Mouse (Mus musculus) CH12.LX (cell line): ENCODE data around the gene Ubxn1. TPM values are rescaled to one million over a fixed set of nuclear protein-coding genes. Genes with fewer than 3 reads are reported as not detected.

ENCODE experiments used
- DNase-seq: peaks from one replicate; pipeline ENCODE4 v3.0.0-alpha.2; 2013; ENCODE audit errors: extremely low read depth
- H3K27ac ChIP-seq: 2 replicates; pipeline ENCODE4 v1.5.1; 2012; ENCODE audit warnings: low read depth, mild to moderate bottlenecking, control low read depth, moderate library complexity; ENCODE audit not compliant: insufficient read depth
- H3K27me3 ChIP-seq: replicated peaks from 2 replicates; pipeline ENCODE3; 2012; ENCODE audit warnings: inconsistent platforms
- H3K36me3 ChIP-seq, 2 experiments: replicated peaks in 1 of 2; 2 replicates each; pipeline versions ENCODE3 to v1.6.1; 2012; ENCODE audit warnings: inconsistent platforms in 1 of 2, low read length in 1 of 2, mild to moderate bottlenecking in 1 of 2, mixed read lengths in 1 of 2, moderate library complexity in 1 of 2; ENCODE audit not compliant: control insufficient read depth in 1 of 2, insufficient read depth in 1 of 2
- H3K4me1 ChIP-seq, 2 experiments: 2 replicates each; pipeline ENCODE4 v1.6.1; 2012; ENCODE audit warnings: inconsistent platforms in 1 of 2, moderate library complexity in 1 of 2; ENCODE audit not compliant: insufficient read depth in 2 of 2, control insufficient read depth in 1 of 2
- H3K4me2 ChIP-seq: 2 replicates; pipeline ENCODE4 v1.6.1; 2012; ENCODE audit warnings: low read depth, mild to moderate bottlenecking, control low read depth; ENCODE audit not compliant: poor library complexity, insufficient read depth, severe bottlenecking
- H3K4me3 ChIP-seq, 3 experiments: fragments of 150-350 bp in 1 of 3; sonication (generic) in 1 of 3; replicated peaks in 1 of 3; 2 replicates each; pipeline versions ENCODE3 to v1.5.1; 2011 to 2012; ENCODE audit warnings: low read depth in 2 of 3, low read length in 2 of 3, mild to moderate bottlenecking in 2 of 3, moderate library complexity in 2 of 3, control low read depth in 1 of 3, improper control_type of control experiment in 1 of 3, inconsistent platforms in 1 of 3, mixed read lengths in 1 of 3; ENCODE audit not compliant: poor library complexity in 1 of 3
- H3K79me2 ChIP-seq: replicated peaks from 2 replicates; pipeline ENCODE4 v1.6.1; 2012; ENCODE audit warnings: mild to moderate bottlenecking, moderate library complexity; ENCODE audit not compliant: control insufficient read depth, poor library complexity, insufficient read depth, severe bottlenecking; ENCODE audit errors: extremely low read depth
- H3K9ac ChIP-seq: 2 replicates; pipeline ENCODE4 v1.6.1; 2012; ENCODE audit warnings: low read depth, mild to moderate bottlenecking, control low read depth, moderate library complexity; ENCODE audit not compliant: insufficient read depth
- H3K9me3 ChIP-seq: replicated peaks from 2 replicates; pipeline ENCODE3; 2012; ENCODE audit warnings: low read length, inconsistent platforms, mixed read lengths
- BHLHE40 ChIP-seq: IDR thresholded peaks from 2 replicates; pipeline ENCODE4 v1.6.1; 2011; ENCODE audit warnings: mild to moderate bottlenecking, low read depth, low read length, improper control_type of control experiment
- CHD1 ChIP-seq: IDR thresholded peaks from 2 replicates; pipeline ENCODE4 v1.6.1; 2012; ENCODE audit warnings: low read depth, low read length, improper control_type of control experiment, inconsistent platforms
- CHD2 ChIP-seq: IDR thresholded peaks from 2 replicates; pipeline ENCODE4 v1.6.1; 2011; ENCODE audit warnings: low read length, improper control_type of control experiment
- EP300 ChIP-seq: IDR thresholded peaks from 2 replicates; pipeline ENCODE4 v1.6.1; 2011; ENCODE audit warnings: low read length, improper control_type of control experiment
- IRF4 ChIP-seq: IDR thresholded peaks from 2 replicates; pipeline ENCODE4 v1.6.1; 2014; ENCODE audit warnings: low read depth, mild to moderate bottlenecking, inconsistent platforms, low read length, improper control_type of control experiment
- JUND ChIP-seq: conservative IDR thresholded peaks from 2 replicates; pipeline ENCODE4 v1.6.1; 2011; ENCODE audit warnings: low read depth, low read length, improper control_type of control experiment
- MAX ChIP-seq: IDR thresholded peaks from 2 replicates; pipeline ENCODE4 v1.6.1; 2011; ENCODE audit warnings: low read length, improper control_type of control experiment
- MAZ ChIP-seq: IDR thresholded peaks from 2 replicates; pipeline ENCODE4 v1.6.1; 2012; ENCODE audit warnings: low read depth, mild to moderate bottlenecking, inconsistent platforms, low read length, improper control_type of control experiment, moderate library complexity
- MEF2A ChIP-seq: IDR thresholded peaks from 2 replicates; pipeline ENCODE4 v1.6.1; 2014; ENCODE audit warnings: low read depth, mild to moderate bottlenecking, inconsistent platforms, low read length, improper control_type of control experiment, borderline replicate concordance
- MXI1 ChIP-seq: IDR thresholded peaks from 2 replicates; pipeline ENCODE4 v1.6.1; 2011; ENCODE audit warnings: mild to moderate bottlenecking, low read depth, low read length, improper control_type of control experiment
- MYC ChIP-seq: IDR thresholded peaks from 2 replicates; pipeline ENCODE4 v1.6.1; 2011; ENCODE audit warnings: low read depth, mild to moderate bottlenecking, improper control_type of control experiment, low read length
- NRF1 ChIP-seq: IDR thresholded peaks from 2 replicates; pipeline ENCODE4 v1.6.1; 2014; ENCODE audit warnings: low read depth, mild to moderate bottlenecking, inconsistent platforms, low read length, improper control_type of control experiment, moderate library complexity
- PAX5 ChIP-seq: IDR thresholded peaks from 2 replicates; pipeline ENCODE4 v1.6.1; 2012; ENCODE audit warnings: low read length, inconsistent platforms, mixed read lengths
- POLR2AphosphoS2 ChIP-seq: IDR thresholded peaks from 2 replicates; pipeline ENCODE4 v1.6.1; 2011; ENCODE audit warnings: low read depth, low read length, improper control_type of control experiment
- RAD21 ChIP-seq: IDR thresholded peaks from 2 replicates; pipeline ENCODE4 v1.6.1; 2011; ENCODE audit warnings: low read depth, mild to moderate bottlenecking, low read length, improper control_type of control experiment, moderate library complexity
- SIN3A ChIP-seq: IDR thresholded peaks from 2 replicates; pipeline ENCODE4 v1.6.1; 2012; ENCODE audit warnings: low read length, improper control_type of control experiment, inconsistent platforms
- SMC3 ChIP-seq: IDR thresholded peaks from 2 replicates; pipeline ENCODE4 v1.6.1; 2011; ENCODE audit warnings: low read depth, low read length, improper control_type of control experiment
- TBP ChIP-seq: conservative IDR thresholded peaks from 2 replicates; pipeline ENCODE4 v1.6.1; 2011; ENCODE audit warnings: low read depth, low read length, improper control_type of control experiment
- TCF12 ChIP-seq: IDR thresholded peaks from 2 replicates; pipeline ENCODE4 v1.6.1; 2014; ENCODE audit warnings: low read depth, mild to moderate bottlenecking, inconsistent platforms, low read length, improper control_type of control experiment
- UBTF ChIP-seq: IDR thresholded peaks from 2 replicates; pipeline ENCODE4 v1.6.1; 2012; ENCODE audit warnings: low read depth, mild to moderate bottlenecking, inconsistent platforms, low read length, improper control_type of control experiment, moderate library complexity
- USF1 ChIP-seq: IDR thresholded peaks from 2 replicates; pipeline ENCODE4 v1.6.1; 2014; ENCODE audit warnings: low read depth, mild to moderate bottlenecking, inconsistent platforms, low read length, improper control_type of control experiment
- USF2 ChIP-seq: conservative IDR thresholded peaks from 2 replicates; pipeline ENCODE4 v1.6.1; 2011; ENCODE audit warnings: low read depth, low read length, improper control_type of control experiment
- ZC3H11A ChIP-seq: IDR thresholded peaks from 2 replicates; pipeline ENCODE4 v1.6.1; 2012; ENCODE audit warnings: low read depth, mild to moderate bottlenecking, inconsistent platforms, low read length, improper control_type of control experiment
- ZKSCAN1 ChIP-seq: IDR thresholded peaks from 2 replicates; pipeline ENCODE4 v1.6.1; 2012; ENCODE audit warnings: low read depth, inconsistent platforms, low read length, improper control_type of control experiment, borderline replicate concordance
- ZNF384 ChIP-seq: IDR thresholded peaks from 2 replicates; pipeline ENCODE4 v1.6.1; 2012; ENCODE audit warnings: low read depth, low read length, improper control_type of control experiment, inconsistent platforms
- dilution Hi-C: fragments of 300-500 bp; cut with MboI; formaldehyde crosslinking; loops from 2 replicates; pipeline ENCODE4 v1.14.3; 2020; ENCODE audit warnings: low sequenced_read_pairs; ENCODE audit not compliant: extremely low pct_unique_long_range_greater_than_20kb, extremely low pct_ligation_motif_present
- in situ Hi-C: fragments of 300-500 bp; cut with MboI; formaldehyde crosslinking; loops from 3 replicates; pipeline ENCODE4 v1.14.3; 2019; ENCODE audit warnings: low sequenced_read_pairs, low pct_ligation_motif_present, low pct_unique_long_range_greater_than_20kb, mixed read lengths
- polyA plus RNA-seq: library from polyadenylated mRNA; unstranded; fragments of >175 nt; gene quantifications from 2 replicates; pipeline ENCODE4 v1.2.1, GENCODE M21; 2012; ENCODE audit warnings: low read depth; ENCODE audit not compliant: insufficient read length
- total RNA-seq, 2 experiments: library from RNA; depleted of rRNA; stranded (reverse); fragments of 300-350 nt in 1 of 2; fragments of >200 nt in 1 of 2; gene quantifications; 2 replicates each; pipeline ENCODE4 v1.2.3; 2012 to 2014

Gene Ubxn1
- total and polyA plus RNA-seq, 3 experiments: 96.3 to 226 (median 140) TPM

DNA sequence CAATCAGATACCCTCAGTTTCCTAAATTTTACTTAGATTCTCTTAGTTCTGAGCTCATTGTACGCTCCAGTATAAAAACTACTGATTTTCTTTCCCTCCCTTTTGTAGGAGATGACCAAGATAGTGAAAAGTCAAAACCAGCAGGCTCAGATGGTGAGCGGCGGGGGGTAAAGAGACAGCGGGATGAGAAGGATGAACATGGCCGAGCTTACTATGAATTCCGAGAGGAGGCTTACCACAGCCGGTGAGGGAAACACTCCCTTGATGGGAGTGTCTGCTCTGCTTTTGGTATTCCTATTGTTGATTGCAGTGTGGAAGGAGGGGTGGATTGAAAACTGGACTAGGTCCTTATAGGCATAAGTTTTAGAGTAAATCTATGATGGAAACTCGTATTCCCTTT lies 48.6 kb upstream of the Ubxn1 start:
- Histone ChIP-seq H3K9me3 (no peaks in the 10 kb centered on the region), H3K27me3 (no peaks in the 10 kb centered on the region), H3K36me3 (peaks cover 42 to 53% of the 10 kb centered on the region in 2 experiments), H3K27ac (no peak overlapping the region), H3K4me2 (peak overlapping the region; percentile 72), H3K4me1 (peaks cover 0 to 10% of the 10 kb centered on the region in 2 experiments; a peak in 2 of 4 replicates), H3K79me2 (peaks cover 61% of the 10 kb centered on the region), H3K9ac (peak overlapping the region; percentile 89; the same call in 1 of the 2 replicates), H3K4me3 (peak overlapping the region in 2 of 3 experiments; percentile 23 to 46)
- DNase-seq: no peak
- in situ Hi-C loops (no loop called here), dilution Hi-C loops (no loop called here)
- TF ChIP-seq CHD2 (no peak), CHD1 (no peak), USF1 (no peak), MAZ (no peak), ZNF384 (no peak), TBP (no peak), POLR2AphosphoS2 (no peak), MAX (no peak), MXI1 (no peak), TCF12 (no peak), JUND (no peak), ZKSCAN1 (no peak), NRF1 (no peak), UBTF (no peak), EP300 (no peak), IRF4 (no peak), SMC3 (no peak)

DNA sequence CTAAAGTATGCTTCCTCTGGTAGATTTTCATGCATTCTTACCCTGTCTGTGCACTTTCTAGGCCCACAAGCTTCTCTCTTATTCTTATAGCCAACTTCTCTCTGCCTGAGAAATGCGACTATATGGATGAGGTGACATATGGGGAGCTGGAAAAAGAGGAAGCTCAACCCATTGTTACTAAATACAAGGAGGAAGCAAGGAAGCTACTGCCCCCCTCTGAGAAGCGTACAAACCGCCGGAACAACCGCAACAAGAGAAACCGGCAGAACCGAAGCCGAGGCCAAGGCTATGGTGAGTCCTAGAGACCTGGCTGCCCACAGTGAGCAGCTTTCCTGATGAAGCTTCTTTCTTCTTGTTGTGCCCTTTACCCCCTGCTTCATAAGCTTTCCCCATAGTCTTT lies 41.6 kb upstream of the Ubxn1 start, which contains the start of gene AC129217.1:
AC129217.1 (plus strand) TSS at position 114 of the 400 bp plus-strand sequence.
- Histone ChIP-seq H3K4me3 (no peak within 1 kb of the TSS), H3K27ac (no peak within 1 kb of the TSS), H3K9ac (no peak within 1 kb of the TSS), H3K4me1 (no peaks in the 10 kb centered on the region; a peak in 1 of 4 replicates), H3K79me2 (peaks cover 19% of the 10 kb centered on the region)
- no peak for DNase-seq
- dilution Hi-C loops: no loop called here
- TF ChIP-seq NRF1 (no peak), TCF12 (no peak), ZC3H11A (no peak), MEF2A (no peak), IRF4 (no peak), POLR2AphosphoS2 (no peak), CHD1 (no peak), BHLHE40 (no peak), PAX5 (no peak), SMC3 (no peak), MYC (no peak), USF2 (no peak), RAD21 (no peak), SIN3A (no peak), ZKSCAN1 (no peak)
- TF ChIP-seq, all 38 proteins: peak for 0
- Histone ChIP-seq H3K27me3 (no peaks in the 10 kb centered on the region), H3K9me3 (no peaks in the 10 kb centered on the region), H3K36me3 (peaks cover 81 to 97% of the 10 kb centered on the region in 2 experiments), H3K4me2 (no peak within 1 kb of the TSS)
- in situ Hi-C loops: loop anchor here (25.0 kb wide), 1 partner anchor 1033 kb away; no protein-coding TSS in a partner anchor
